Mouse (Mus musculus): ENCODE measurements around the gene Uba2. TPM values are rescaled to one million over a fixed set of nuclear protein-coding genes. Genes with fewer than 3 reads are reported as not detected.
"Not testable (repeated sequence)": the region's sequence is repeated elsewhere in the genome, so short reads cannot be mapped to it uniquely, and the experiment has no call there.

Gene Uba2
- 270 and 276 TPM in 2 replicates for polyA plus RNA-seq (2014; fragmentation: Nextera tagmentation; extraction: Ambion mirVana)

- Histone ChIP-seq H3K27me3 (ENCODE audit: control insufficient read depth, insufficient read depth, low read length) (no peaks in the 10 kb centered on the region), H3K36me3 (ENCODE audit: control insufficient read depth, insufficient read depth, low read length) (no peaks in the 10 kb centered on the region), H3K4me1 (replicated peaks; ENCODE audit: control insufficient read depth, insufficient read depth, low read length) (no peaks in the 10 kb centered on the region; the same call in 1 of the 2 replicates), H3K9ac (ENCODE audit: low read length) (peak within 1 kb of the TSS; percentile 93), H3K9me3 (ENCODE audit: control insufficient read depth, low read length) (no peaks in the 10 kb centered on the region), H3K4me3 (ENCODE audit: low read depth, low read length) (peak within 1 kb of the TSS; percentile 93), H3K27ac (ENCODE audit: low read depth, low read length) (peak within 1 kb of the TSS; percentile 85), H3K4me2 (ENCODE audit: low read depth, low read length, severe bottlenecking) (peak within 1 kb of the TSS; percentile 75; the same call in 1 of the 2 replicates)
- WGBS: 83% methylated on average over 3 of the region's 3 CpGs
- DNase-seq (ENCODE audit: low spot score) (no peak), ATAC-seq (replicated peaks; ENCODE audit: low FRiP score) (no peak)
Observed at GRCm38 (mm10) chr7:34169454-34169853, at the start of gene Uba2. Gene Uba2 (minus strand): TSS chr7:34169599.

- Histone ChIP-seq H3K36me3 (ENCODE audit: control insufficient read depth, insufficient read depth, low read length) (peaks cover 21% of the 10 kb centered on the region), H3K9ac (ENCODE audit: low read length) (no peak overlapping the region), H3K4me1 (replicated peaks; ENCODE audit: control insufficient read depth, insufficient read depth, low read length) (no peaks in the 10 kb centered on the region), H3K27ac (ENCODE audit: low read depth, low read length) (no peak overlapping the region), H3K4me2 (ENCODE audit: low read depth, low read length, severe bottlenecking) (no peak overlapping the region), H3K4me3 (ENCODE audit: low read depth, low read length) (no peak overlapping the region), H3K9me3 (ENCODE audit: control insufficient read depth, low read length) (no peaks in the 10 kb centered on the region), H3K27me3 (ENCODE audit: control insufficient read depth, insufficient read depth, low read length) (no peaks in the 10 kb centered on the region)
- no peak for ATAC-seq (replicated peaks; ENCODE audit: low FRiP score)
- 96% methylated on average over 1 of the region's 1 CpGs for WGBS
- DNase-seq (ENCODE audit: low spot score): no peak
Observed at GRCm38 (mm10) chr7:34218496-34218895, 49.1 kb upstream of the Uba2 start.

- H3K27ac ChIP-seq (ENCODE audit: low read depth, low read length): no peak overlapping the region
- 94% methylated on average over 10 of the region's 10 CpGs for WGBS
- H3K9me3 ChIP-seq (ENCODE audit: control insufficient read depth, low read length): no peaks in the 10 kb centered on the region
- no peak overlapping the region for H3K4me2 ChIP-seq (ENCODE audit: low read depth, low read length, severe bottlenecking)
- no peak overlapping the region for H3K4me3 ChIP-seq (ENCODE audit: low read depth, low read length)
- no peak for ATAC-seq (replicated peaks; ENCODE audit: low FRiP score)
- no peaks in the 10 kb centered on the region for H3K4me1 ChIP-seq (replicated peaks; ENCODE audit: control insufficient read depth, insufficient read depth, low read length)
- no peak for DNase-seq (ENCODE audit: low spot score)
- H3K27me3 ChIP-seq (ENCODE audit: control insufficient read depth, insufficient read depth, low read length): no peaks in the 10 kb centered on the region
- H3K9ac ChIP-seq (ENCODE audit: low read length): no peak overlapping the region
- peaks cover 21% of the 10 kb centered on the region for H3K36me3 ChIP-seq (ENCODE audit: control insufficient read depth, insufficient read depth, low read length)
Observed at GRCm38 (mm10) chr7:34216474-34216873, 47.1 kb upstream of the Uba2 start.

- WGBS: 88% methylated on average over 9 of the region's 9 CpGs
- H3K9ac ChIP-seq (ENCODE audit: low read length): no peak overlapping the region
- no peaks in the 10 kb centered on the region for H3K4me1 ChIP-seq (replicated peaks; ENCODE audit: control insufficient read depth, insufficient read depth, low read length)
- no peak for DNase-seq (ENCODE audit: low spot score)
- no peak overlapping the region for H3K27ac ChIP-seq (ENCODE audit: low read depth, low read length)
- no peak overlapping the region for H3K4me3 ChIP-seq (ENCODE audit: low read depth, low read length)
- ATAC-seq (replicated peaks; ENCODE audit: low FRiP score): no peak
- H3K27me3 ChIP-seq (ENCODE audit: control insufficient read depth, insufficient read depth, low read length): no peaks in the 10 kb centered on the region
- peaks cover 21% of the 10 kb centered on the region for H3K36me3 ChIP-seq (ENCODE audit: control insufficient read depth, insufficient read depth, low read length)
- H3K4me2 ChIP-seq (ENCODE audit: low read depth, low read length, severe bottlenecking): no peak overlapping the region
- H3K9me3 ChIP-seq (ENCODE audit: control insufficient read depth, low read length): no peaks in the 10 kb centered on the region
Observed at GRCm38 (mm10) chr7:34215481-34215880, 46.1 kb upstream of the Uba2 start.

- H3K9ac ChIP-seq (ENCODE audit: low read length): no peak overlapping the region
- WGBS: 93% methylated on average over 8 of the region's 8 CpGs
- no peak overlapping the region for H3K4me2 ChIP-seq (ENCODE audit: low read depth, low read length, severe bottlenecking)
- H3K4me1 ChIP-seq (replicated peaks; ENCODE audit: control insufficient read depth, insufficient read depth, low read length): no peaks in the 10 kb centered on the region
- H3K27ac ChIP-seq (ENCODE audit: low read depth, low read length): no peak overlapping the region
- ATAC-seq (replicated peaks; ENCODE audit: low FRiP score): no peak
- H3K27me3 ChIP-seq (ENCODE audit: control insufficient read depth, insufficient read depth, low read length): no peaks in the 10 kb centered on the region
- H3K9me3 ChIP-seq (ENCODE audit: control insufficient read depth, low read length): no peaks in the 10 kb centered on the region
- H3K36me3 ChIP-seq (ENCODE audit: control insufficient read depth, insufficient read depth, low read length): peaks cover 21% of the 10 kb centered on the region
- H3K4me3 ChIP-seq (ENCODE audit: low read depth, low read length): no peak overlapping the region
- no peak for DNase-seq (ENCODE audit: low spot score)
Observed at GRCm38 (mm10) chr7:34214644-34215043, 45.2 kb upstream of the Uba2 start.

GRCm38 (mm10) chr7:34213281-34213680, 43.9 kb upstream of the Uba2 start:
- Histone ChIP-seq H3K4me2 (ENCODE audit: low read depth, low read length, severe bottlenecking) (no peak overlapping the region), H3K4me3 (ENCODE audit: low read depth, low read length) (no peak overlapping the region), H3K9me3 (ENCODE audit: control insufficient read depth, low read length) (no peaks in the 10 kb centered on the region), H3K4me1 (replicated peaks; ENCODE audit: control insufficient read depth, insufficient read depth, low read length) (no peaks in the 10 kb centered on the region), H3K27me3 (ENCODE audit: control insufficient read depth, insufficient read depth, low read length) (no peaks in the 10 kb centered on the region), H3K27ac (ENCODE audit: low read depth, low read length) (no peak overlapping the region), H3K36me3 (ENCODE audit: control insufficient read depth, insufficient read depth, low read length) (peaks cover 30% of the 10 kb centered on the region), H3K9ac (ENCODE audit: low read length) (no peak overlapping the region)
- DNase-seq (ENCODE audit: low spot score) (no peak), ATAC-seq (replicated peaks; ENCODE audit: low FRiP score) (no peak)
- 89% methylated on average over 7 of the region's 7 CpGs for WGBS

GRCm38 (mm10) chr7:34208027-34208745, 38.8 kb upstream of the Uba2 start:
- Histone ChIP-seq H3K27ac (ENCODE audit: low read depth, low read length) (no peak overlapping the region), H3K27me3 (ENCODE audit: control insufficient read depth, insufficient read depth, low read length) (no peaks in the 10 kb centered on the region), H3K36me3 (ENCODE audit: control insufficient read depth, insufficient read depth, low read length) (peaks cover 43% of the 10 kb centered on the region), H3K9me3 (ENCODE audit: control insufficient read depth, low read length) (no peaks in the 10 kb centered on the region), H3K4me3 (ENCODE audit: low read depth, low read length) (no peak overlapping the region), H3K9ac (ENCODE audit: low read length) (no peak overlapping the region), H3K4me2 (ENCODE audit: low read depth, low read length, severe bottlenecking) (no peak overlapping the region), H3K4me1 (replicated peaks; ENCODE audit: control insufficient read depth, insufficient read depth, low read length) (no peaks in the 10 kb centered on the region)
- 92% methylated on average over 9 of the region's 9 CpGs for WGBS
- ATAC-seq (replicated peaks; ENCODE audit: low FRiP score): no peak
- DNase-seq (ENCODE audit: low spot score): no peak

GRCm38 (mm10) chr7:34206331-34206730, 36.9 kb upstream of the Uba2 start:
- no peak for ATAC-seq (replicated peaks; ENCODE audit: low FRiP score)
- 89% methylated on average over 6 of the region's 6 CpGs for WGBS
- H3K27me3 ChIP-seq (ENCODE audit: control insufficient read depth, insufficient read depth, low read length): no peaks in the 10 kb centered on the region

GRCm38 (mm10) chr7:34202147-34202546, 32.7 kb upstream of the Uba2 start:
- not testable (repeated sequence) for ATAC-seq (replicated peaks; ENCODE audit: low FRiP score); H3K4me2 ChIP-seq (ENCODE audit: low read depth, low read length, severe bottlenecking); H3K9me3 ChIP-seq (ENCODE audit: control insufficient read depth, low read length); DNase-seq (ENCODE audit: low spot score); H3K27ac ChIP-seq (ENCODE audit: low read depth, low read length); H3K27me3 ChIP-seq (ENCODE audit: control insufficient read depth, insufficient read depth, low read length); H3K9ac ChIP-seq (ENCODE audit: low read length); H3K4me3 ChIP-seq (ENCODE audit: low read depth, low read length); H3K4me1 ChIP-seq (replicated peaks; ENCODE audit: control insufficient read depth, insufficient read depth, low read length)
- H3K36me3 ChIP-seq (ENCODE audit: control insufficient read depth, insufficient read depth, low read length): peaks cover 34% of the 10 kb centered on the region
- 92% methylated on average over 9 of the region's 10 CpGs for WGBS

More at GRCm38 (mm10) chr7:34206331-34206730, 36.9 kb upstream of the Uba2 start:
- Histone ChIP-seq H3K36me3 (ENCODE audit: control insufficient read depth, insufficient read depth, low read length) (peaks cover 46% of the 10 kb centered on the region), H3K27ac (ENCODE audit: low read depth, low read length) (no peak overlapping the region), H3K4me1 (replicated peaks; ENCODE audit: control insufficient read depth, insufficient read depth, low read length) (no peaks in the 10 kb centered on the region), H3K9ac (ENCODE audit: low read length) (no peak overlapping the region), H3K4me2 (ENCODE audit: low read depth, low read length, severe bottlenecking) (no peak overlapping the region), H3K9me3 (ENCODE audit: control insufficient read depth, low read length) (no peaks in the 10 kb centered on the region), H3K4me3 (ENCODE audit: low read depth, low read length) (no peak overlapping the region)
- DNase-seq (ENCODE audit: low spot score): no peak
